Mouse (Mus musculus) thymus, postnatal 25 days (tissue): ENCODE results near the gene Tmc2.

Source experiments
- DNase-seq: peaks from one replicate; pipeline ENCODE4 v3.0.0; 2022

The Tmc2 gene

GRCm38 (mm10) chr2:130303014-130303413, 108.0 kb downstream of the Tmc2 start:
- DNase-seq, result no peak
